Mouse (Mus musculus) spleen, postnatal 10 days (tissue): Measurements from ENCODE around the gene Pagr1b.

Source experiments
- DNase-seq, 2 experiments: peaks; one replicate each; pipeline ENCODE4 v3.0.0; 2021 to 2022; ENCODE audit warnings: low spot score in 2 of 2

Pagr1b gene

DNA sequence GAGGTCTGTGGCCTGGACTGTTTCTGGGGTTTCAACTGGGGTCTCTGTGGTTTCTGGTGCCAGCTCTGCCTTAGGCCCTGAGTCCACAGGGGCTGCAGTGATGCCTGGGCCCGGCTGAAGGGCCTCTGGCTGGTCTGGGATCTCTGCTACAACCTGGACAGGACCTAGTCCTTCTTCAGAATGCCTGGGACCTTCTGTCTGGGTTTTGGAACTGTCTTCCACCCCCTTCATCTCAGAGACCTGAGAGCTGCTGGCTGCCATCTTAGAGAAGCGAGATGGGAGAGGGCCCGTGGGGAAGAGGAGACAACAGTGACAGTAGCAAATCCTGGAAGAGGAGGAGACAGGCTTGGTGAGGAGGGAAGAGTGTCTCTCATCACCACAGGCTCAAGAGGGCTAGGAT, 3.7 kb upstream of the Pagr1b start:
- no peak for DNase-seq

GRCm38 (mm10) chr7:127019306-127019960, 3.1 kb upstream of the Pagr1b start:
- no peak for DNase-seq

DNA sequence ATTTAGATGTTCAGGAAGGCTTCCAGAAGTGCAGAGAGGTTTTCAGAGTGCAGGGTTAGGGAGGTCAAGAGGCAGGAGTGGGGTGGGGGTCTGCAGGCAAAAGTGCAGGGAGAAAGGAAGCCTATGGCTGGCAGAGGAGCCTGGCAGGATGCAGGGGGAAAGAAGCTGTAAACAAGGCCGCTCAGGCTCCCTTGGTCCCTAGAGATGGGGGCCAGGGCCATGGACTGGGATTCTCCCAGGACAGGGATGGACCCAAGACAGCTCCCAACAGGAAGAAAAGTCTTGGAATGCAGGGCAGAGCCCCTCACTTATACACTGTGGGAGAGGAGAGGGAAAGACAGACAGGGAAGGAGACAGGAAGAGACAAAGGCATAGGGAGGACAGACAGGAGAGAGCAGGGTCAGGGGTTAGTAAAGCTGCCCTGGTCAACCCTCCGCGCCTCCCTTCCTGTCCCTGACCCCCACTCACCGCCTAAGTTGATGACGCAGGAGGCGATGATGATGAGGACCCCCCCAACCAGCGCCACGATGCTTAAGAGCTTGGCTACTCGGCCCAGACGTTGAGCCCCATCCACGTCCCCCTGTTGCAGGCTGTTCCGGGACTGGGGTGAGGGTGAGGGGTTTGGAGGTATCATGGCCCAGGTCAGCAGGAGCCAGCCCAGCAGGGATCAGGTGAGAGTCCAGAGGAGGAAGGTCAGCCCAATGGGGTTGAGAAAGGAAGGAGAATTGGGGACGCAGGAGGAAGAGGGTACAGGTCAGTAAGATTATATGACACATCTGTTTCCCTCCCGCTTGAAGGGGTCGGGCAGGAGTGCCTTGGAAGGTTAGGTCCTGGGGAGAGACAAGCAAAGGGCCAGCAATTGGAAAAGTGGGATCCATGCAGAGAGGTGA, 2.4 kb upstream of the Pagr1b start:
- DNase-seq, result no peak

DNA sequence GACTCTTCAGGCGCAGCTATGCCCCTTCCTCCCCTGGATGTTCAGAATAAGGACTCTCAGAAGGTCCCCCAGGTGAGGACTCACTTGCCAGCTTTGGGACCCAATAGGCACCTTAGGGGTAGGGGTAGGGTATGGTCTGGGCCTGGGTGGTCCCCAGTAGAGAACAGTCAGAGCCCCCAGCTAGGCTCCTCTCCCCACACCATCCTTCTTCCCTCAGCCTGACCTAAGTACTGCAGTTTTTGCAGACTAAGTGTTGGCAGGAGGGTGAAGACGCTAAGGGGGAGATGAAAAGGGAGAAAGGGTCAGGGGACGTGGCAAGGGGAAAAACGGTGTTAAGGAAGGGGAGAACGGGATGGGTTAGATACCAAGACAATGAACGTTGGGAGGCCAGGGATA, 1.7 kb upstream of the Pagr1b start:
- DNase-seq, result no peak

- peak; percentile 97 to 98 for DNase-seq
Measured at GRCm38 (mm10) chr7:127016971-127017949, 976 bp upstream of the Pagr1b start, which contains the start of gene Pagr1a. TSS of gene Pagr1a (minus strand) at chr7:127017352.

GRCm38 (mm10) chr7:127016486-127016938, 228 bp upstream of the Pagr1b start:
- DNase-seq, result peak in 1 of 2 experiments; percentile 72

- DNase-seq, result no peak
Measured at GRCm38 (mm10) chr7:127016081-127016480, 203 bp downstream of the Pagr1b start.

- DNase-seq, result no peak
Measured at GRCm38 (mm10) chr7:127014993-127015392, 1.3 kb downstream of the Pagr1b start.

- peak; percentile 68 to 70 for DNase-seq
Measured at GRCm38 (mm10) chr7:127014320-127014719, 2.0 kb downstream of the Pagr1b start, which contains the start of gene Mvp. TSS of gene Mvp (minus strand) at chr7:127014621.

DNA sequence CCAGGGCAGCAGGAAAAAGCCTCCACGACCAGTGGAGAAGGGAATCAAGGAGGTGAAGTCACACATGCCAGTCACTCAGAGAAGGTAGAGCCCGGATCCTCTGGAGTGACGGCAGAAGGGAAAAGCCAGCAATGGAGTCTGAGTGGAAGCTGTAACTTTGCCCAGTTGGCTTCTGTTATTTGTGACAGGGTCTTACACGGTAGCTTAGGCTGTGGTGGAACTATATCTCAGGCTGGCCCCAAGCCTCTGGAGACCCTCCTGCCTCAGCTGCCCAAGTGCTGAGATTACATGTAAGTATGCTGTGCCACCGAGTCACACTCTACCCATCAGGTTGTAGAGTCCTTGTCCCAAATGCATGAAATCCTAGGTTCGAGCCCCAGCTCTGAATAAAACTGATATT, 2.9 kb downstream of the Pagr1b start:
- DNase-seq, result no peak

DNA sequence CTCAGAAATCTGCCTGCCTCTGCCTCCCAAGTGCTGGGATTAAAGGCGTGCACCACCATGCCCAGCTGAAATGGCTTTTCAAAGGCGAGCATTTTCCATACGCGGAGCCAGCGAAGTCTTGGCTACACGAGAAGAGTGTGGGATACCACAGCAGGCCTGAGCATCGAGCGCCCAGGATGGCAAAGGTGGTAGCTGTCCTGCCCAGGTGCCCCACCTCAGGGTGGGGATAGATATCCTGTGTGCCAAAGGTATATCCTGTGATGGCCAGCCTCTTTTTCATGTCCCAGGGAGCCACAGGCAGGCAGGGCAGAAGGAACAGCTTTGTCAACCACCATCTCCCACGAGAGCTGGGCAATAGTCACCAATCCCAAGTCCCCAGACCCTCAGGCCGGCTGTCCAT, 3.4 kb downstream of the Pagr1b start:
- DNase-seq, result no peak

DNA sequence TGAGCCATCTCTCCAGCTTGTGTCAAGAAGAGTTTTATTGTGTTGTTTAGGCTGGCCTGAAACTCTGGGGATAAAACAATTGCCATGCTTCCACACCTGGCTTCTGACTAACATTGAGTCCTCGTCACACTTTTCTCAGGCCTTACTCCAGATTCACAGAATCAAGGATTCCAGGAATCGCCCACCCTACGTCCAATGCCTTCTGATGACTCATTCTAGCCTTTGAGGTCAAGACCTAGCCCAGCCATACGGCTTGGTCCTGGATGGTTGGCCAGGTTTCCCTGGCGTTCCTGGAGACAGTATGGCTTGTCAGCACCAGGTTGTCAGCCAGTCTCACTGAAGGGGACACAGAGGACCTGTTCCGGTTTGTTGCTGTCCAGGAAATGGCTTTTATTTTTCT, 3.9 kb downstream of the Pagr1b start:
- DNase-seq, result no peak

DNA sequence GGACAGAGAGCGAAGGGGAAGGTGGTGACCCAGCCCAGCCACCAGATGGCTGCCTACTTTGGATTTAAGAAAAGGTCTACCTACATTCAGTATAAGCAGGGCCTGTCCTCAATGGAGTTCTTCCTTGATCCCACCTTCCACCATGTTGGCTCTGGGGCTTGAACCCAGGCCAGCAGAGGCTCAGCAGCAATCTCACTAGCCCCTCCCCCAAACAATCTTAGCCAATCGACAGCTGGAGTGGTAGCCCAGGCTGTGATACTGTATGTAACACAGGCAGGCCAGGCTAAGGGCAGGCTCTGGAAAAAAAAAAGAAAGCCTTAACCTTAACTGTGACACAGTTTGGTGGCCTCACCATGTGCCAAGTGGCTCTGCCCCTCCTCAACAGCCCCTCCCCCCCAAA, 4.6 kb downstream of the Pagr1b start:
- no peak for DNase-seq

DNA sequence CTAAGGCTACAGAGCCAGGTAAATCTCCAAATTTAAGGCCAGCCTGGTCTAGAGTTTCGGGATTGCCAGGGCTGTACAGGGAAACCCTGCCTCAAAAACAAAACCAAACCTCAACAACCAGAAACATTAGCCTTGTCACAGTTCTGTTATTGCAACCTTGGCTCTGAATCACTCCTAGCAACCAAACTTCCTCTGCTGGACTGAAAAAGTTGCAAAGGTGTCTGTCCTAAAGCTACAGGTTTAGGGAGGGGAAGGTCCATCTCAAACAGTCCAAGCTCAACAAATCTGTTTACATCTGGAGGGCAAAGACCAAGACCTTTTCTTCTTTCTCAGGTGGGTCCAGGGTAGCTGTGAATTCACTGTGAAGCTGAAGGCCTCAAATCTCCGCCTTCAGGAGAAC, 5.2 kb downstream of the Pagr1b start:
- no peak for DNase-seq

DNA sequence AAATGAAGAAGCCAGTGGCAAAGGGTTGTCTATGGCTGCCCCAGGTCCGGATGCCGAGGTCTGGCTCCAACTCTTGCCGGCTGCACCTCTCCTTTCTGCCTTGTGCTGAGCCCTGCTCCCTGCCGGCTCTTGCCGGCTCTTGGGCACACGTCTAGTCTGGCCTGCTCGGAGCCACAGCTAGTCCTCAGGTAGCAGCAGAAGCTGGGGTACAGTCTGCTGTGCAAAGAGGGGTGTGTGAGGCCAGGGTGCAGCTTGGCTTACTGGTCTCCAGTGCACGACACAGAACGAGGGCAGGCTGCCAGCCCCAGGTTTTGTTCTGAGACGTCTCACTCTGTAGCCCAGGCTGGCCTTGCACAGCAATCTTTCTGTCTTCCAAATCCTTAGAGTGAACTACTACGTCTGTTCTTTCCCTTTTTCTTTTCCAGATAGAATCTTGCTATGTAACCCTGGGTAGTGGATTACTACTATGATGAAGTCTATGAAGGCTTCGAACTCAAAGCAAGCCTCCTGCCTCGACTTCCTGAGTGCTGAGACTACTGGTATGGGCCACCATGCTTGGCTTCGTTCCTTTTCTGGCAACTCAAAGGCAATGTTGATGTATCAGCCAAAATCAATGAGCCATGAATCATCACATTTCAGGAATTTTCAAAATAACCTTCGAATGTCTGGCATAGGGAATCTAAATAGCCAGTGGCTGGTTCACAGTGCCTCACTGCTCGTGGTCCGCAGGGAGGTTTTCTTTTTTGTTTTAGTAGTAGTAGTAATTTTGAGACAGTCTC, 6.8 kb downstream of the Pagr1b start:
- DNase-seq, result no peak

GRCm38 (mm10) chr7:127008239-127009019, 7.9 kb downstream of the Pagr1b start:
- peak in 1 of 2 experiments; percentile 63 for DNase-seq

DNA sequence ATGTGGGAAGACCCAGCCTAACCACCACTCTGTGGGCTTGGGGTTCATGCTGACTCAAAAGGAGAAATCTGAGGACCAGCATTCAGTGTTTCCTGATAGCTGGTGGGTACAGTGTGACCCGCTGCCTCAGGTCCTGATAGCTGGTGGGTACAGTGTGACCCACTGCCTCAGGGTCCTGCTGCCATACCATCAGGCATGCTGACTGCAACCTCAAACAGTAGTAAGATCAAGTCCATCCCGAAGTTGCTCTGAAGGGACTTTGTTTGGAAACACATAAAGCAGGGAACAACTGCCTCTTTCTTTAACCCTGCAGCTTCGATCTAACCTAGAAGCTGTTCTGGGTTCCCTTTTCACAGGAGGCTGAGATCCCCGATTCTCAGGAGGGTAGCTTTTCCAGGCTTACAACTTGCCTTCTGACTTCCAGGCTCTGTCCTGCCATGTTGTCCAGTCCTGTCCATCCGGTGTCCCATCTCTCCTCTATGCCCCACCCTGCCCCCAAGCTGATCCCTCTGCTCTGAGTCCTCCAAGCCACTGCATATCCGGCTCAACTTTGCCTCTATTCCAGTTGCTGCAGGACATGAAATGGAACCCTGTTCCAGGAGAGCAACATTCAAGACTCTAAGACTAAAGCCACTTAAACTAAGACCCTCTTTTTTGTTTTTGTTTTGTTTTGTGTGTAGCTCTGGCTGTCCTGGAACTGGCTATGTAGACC, 8.8 kb downstream of the Pagr1b start:
- DNase-seq, result no peak

- DNase-seq, result no peak
Measured at GRCm38 (mm10) chr7:127004122-127004875, 12.0 kb downstream of the Pagr1b start.

GRCm38 (mm10) chr7:127003620-127004019, 12.7 kb downstream of the Pagr1b start:
- DNase-seq, result no peak
